Mouse (Mus musculus) erythroid progenitor cell, adult 5-6 weeks (primary cell): ENCODE data around the gene Unc79. TPM values are rescaled to one million over a fixed set of nuclear protein-coding genes. Genes with fewer than 3 reads are reported as not detected.

Experiments used
- ATAC-seq: replicated peaks from 2 replicates; pipeline ENCODE4 v1.8.0; 2016; ENCODE audit warnings: moderate number of reproducible peaks, mild to moderate bottlenecking, moderate TSS enrichment, inconsistent platforms; ENCODE audit not compliant: poor library complexity, low FRiP score, severe bottlenecking
- total RNA-seq, 2 experiments: library from RNA; stranded (forward) in 1 of 2; stranded (reverse) in 1 of 2; fragments of 150-400 nt in 1 of 2; fragments of 186-747, 209-891 nt in 1 of 2; gene quantifications; 2 replicates each; pipeline versions ENCODE4 v1.2.3 to v1.2.4; 2015 to 2017; ENCODE audit warnings: low replicate concordance in 2 of 2

Gene Unc79
- total RNA-seq (2015; ENCODE audit: low replicate concordance) (not detected in 2 replicates), total RNA-seq (2017; ENCODE audit: low replicate concordance) (0.51 TPM in 1 of 2 replicates, not detected in the other)

DNA sequence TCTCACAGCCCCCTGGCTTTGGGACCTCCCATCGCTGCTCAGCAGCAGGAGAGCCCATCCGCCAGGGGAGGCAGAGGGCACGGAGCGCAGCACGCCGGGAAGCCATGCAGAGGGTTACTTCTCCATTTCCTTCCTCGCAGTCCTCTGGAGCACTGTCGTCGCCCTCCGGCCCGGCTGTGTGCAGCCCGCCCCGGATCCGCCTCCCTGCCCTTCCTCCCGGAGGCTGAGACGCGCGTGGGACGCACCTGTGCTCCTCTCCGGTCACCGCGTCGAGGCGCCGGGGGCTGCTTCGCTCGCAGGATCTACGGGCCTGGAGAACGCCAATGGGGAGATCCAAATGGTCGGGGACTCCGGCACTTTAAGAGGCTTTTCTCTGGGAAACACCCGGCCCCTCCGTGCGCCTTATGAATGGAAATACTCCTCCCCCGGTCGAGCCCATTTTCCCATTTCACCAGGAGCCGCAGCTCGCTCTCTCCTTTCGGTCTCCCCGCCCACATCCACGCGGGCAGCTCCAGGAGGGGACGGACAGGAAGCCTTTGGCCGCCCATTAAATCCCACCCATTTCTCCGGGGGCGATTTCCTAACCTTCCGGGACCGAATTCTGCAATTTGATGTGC lies at the start of gene Unc79:
TSS of gene Unc79 (plus strand) at position 82 of the 617 bp plus-strand sequence.
- ATAC-seq: no peak

GRCm38 (mm10) chr12:102899091-102899490 lies 49.6 kb upstream of the Unc79 start, which contains the start of gene Cox8c:
TSS of gene Cox8c (plus strand) at chr12:102899316.
- no peak for ATAC-seq

GRCm38 (mm10) chr12:102908191-102908590 lies 40.5 kb upstream of the Unc79 start:
- ATAC-seq: no peak

DNA sequence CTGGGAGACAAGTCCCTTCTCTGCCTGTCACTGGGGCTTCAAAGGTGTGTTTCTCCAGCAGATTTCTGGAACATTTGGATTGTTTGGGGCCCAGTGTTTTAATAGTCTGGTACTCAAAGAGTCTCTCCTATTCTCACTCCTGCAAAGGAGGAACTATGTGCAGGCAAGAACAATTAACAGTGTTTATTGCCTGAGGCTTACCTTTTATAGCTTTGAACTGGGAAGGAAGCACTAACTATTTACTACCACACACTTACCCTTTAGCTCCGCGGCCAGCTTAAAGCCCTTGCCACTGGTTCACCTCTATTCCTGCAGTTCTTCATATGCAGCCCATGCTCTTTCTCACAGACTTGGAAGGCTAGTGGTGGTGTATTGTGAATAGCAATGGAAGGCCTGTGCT lies 32.6 kb upstream of the Unc79 start:
- no peak for ATAC-seq

- ATAC-seq: no peak
Measured at GRCm38 (mm10) chr12:102929764-102930163, 18.9 kb upstream of the Unc79 start.

DNA sequence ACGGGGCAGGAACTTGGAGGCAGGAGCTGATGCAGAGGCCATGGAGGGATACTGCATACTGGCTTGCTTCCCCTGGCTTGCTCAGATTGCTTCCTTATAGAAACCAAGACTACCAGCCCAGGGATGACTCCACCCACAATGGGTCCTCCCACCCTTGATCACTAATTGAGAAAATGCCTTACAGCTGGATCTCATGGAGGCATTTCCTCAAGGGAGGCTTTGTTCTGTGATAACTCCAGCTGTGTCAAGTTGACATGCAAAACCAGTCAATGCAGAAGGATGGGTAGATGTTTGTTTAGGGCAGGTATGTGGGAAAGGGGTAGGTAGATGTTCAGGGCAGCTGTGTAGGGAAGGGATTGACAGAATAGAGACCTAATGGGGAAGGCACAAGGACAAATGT lies 18.3 kb upstream of the Unc79 start:
- no peak for ATAC-seq

DNA sequence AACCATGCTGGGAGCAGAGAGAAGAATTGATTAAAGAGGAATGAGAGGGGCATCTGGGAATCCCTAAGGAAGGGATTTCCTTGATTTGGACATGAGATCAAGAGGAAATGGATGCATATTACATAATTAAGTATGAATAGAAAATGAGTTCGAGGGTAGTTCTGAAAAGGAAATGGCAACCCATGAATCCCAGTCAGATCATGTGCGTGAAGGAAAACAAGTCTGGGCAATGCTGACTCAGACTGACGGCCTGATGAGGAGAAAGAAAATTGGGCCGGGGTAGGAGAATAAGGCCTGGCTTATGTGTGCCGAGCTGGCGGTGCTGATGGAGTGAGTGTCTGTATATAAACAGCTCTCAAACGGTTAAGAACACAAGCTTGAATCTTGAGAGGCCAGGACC lies 17.9 kb upstream of the Unc79 start:
- ATAC-seq: no peak

DNA sequence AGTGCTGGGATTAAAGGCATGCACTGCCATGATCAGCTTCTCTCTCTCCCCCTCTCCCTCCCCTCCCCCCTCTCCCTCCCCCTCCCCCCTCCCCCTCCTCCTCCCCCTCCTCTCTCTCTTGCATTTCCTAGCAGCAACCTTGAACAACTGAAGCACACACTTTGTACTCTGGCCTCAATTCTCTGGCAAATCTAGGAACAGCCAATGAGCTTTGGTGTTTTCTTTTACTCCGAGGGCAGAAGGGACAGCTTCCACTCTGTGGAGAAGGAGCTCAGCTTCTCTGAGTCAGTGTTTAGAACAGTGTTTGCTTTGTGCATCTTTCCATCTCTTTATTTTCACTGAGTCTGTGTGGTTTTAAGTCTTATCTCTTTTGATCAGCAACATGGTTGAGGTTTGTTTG lies 12.8 kb upstream of the Unc79 start:
- no peak for ATAC-seq

GRCm38 (mm10) chr12:102945571-102945970 lies 3.1 kb upstream of the Unc79 start:
- no peak for ATAC-seq

GRCm38 (mm10) chr12:102947826-102948225 lies 833 bp upstream of the Unc79 start:
- ATAC-seq: no peak

GRCm38 (mm10) chr12:102949395-102950208 lies 943 bp downstream of the Unc79 start:
- no peak for ATAC-seq

GRCm38 (mm10) chr12:102960051-102960775 lies 11.6 kb downstream of the Unc79 start:
- ATAC-seq: no peak

GRCm38 (mm10) chr12:102961066-102961465 lies 12.4 kb downstream of the Unc79 start:
- ATAC-seq: no peak

- no peak for ATAC-seq
Measured at GRCm38 (mm10) chr12:102964486-102964885, 15.8 kb downstream of the Unc79 start.

DNA sequence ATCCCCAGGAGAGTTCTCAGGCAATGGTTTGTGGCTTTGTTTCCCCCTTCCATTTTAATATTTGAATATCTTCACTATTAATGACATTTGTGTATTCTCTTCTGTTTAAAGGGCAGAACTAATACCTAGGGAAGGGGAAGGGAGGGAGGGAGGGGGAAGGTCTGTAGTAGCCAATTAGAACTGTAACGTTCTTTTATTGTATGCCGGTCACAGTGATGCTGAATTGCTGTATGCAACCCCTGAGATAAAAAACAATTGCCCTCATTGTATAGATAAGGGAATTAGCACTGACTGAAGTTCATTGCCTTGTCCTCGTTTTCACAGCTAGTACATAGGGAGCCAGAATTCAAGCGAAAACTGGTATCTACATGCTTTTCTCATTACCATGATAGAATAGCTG lies 31.9 kb downstream of the Unc79 start:
- no peak for ATAC-seq

GRCm38 (mm10) chr12:102981543-102981942 lies 32.9 kb downstream of the Unc79 start:
- ATAC-seq: no peak

GRCm38 (mm10) chr12:102985401-102985800 lies 36.7 kb downstream of the Unc79 start:
- no peak for ATAC-seq

- ATAC-seq: no peak
Measured at GRCm38 (mm10) chr12:102987736-102988135, 39.1 kb downstream of the Unc79 start.

- no peak for ATAC-seq
Measured at GRCm38 (mm10) chr12:103008491-103008890, 59.8 kb downstream of the Unc79 start.

DNA sequence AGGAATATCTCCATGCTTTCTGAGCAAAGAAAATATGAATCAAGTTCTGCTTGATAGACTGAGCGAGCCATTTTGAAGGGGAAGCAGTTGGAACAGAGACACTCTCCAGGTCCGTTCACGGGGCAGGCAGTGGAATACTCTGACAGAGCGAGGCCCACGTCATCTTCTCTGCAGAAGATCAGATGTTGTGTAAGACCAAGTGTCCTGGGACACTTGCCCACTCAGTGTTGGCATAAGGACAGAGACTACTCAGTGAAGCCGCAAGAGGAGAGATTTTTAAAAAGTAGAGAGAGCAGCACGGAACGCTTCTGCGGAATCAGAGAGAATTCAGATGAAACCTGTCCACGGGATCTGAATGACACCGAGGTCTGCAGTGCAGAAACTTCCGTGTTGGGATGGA lies 69.5 kb downstream of the Unc79 start:
- no peak for ATAC-seq

GRCm38 (mm10) chr12:103036692-103037091 lies 88.0 kb downstream of the Unc79 start:
- no peak for ATAC-seq
